Mouse (Mus musculus): ENCODE measurements around the gene Maml3.

DNA sequence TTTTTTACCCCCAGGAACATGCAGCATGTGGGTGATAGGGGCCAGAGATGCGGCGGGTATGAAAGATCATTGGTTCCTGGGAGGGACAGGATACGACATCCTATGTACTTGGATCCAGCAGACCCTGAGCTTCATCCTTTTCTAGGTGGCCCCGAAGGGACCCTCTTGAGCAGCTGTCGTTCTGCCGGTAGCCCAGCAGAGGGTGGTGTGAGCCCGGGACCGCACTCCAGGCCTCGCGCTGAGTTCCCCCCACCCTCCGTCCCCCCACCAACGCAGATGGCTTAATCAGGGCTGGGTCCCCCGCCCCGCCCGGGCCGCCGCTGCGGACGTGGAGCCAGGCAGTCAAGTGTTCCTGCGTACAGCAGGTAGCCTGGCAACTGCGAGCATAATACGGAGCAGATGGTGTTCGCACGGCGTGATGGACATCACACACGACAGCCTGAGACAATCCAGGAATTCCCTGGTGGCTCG, 403.6 kb downstream of the Maml3 start:
- TF ChIP-seq POLR2A (IDR thresholded peaks at IDR 0.05; ENCODE audit: insufficient read length, low read depth) (no peak), TCF12 (IDR thresholded peaks at IDR 0.05; ENCODE audit: insufficient read depth, poor library complexity, severe bottlenecking) (no peak), MYOG (IDR thresholded peaks at IDR 0.05; ENCODE audit: control insufficient read depth in 1 of 3, insufficient read depth in 1 of 3, insufficient read length in 2 of 3, low read depth in 2 of 3) (peak in 2 of 3 experiments; percentile 43 to 44), USF1 (IDR thresholded peaks at IDR 0.05; ENCODE audit: low read depth) (no peak), MAX (IDR thresholded peaks at IDR 0.05; ENCODE audit: low read depth) (no peak), CEBPB (IDR thresholded peaks at IDR 0.05; ENCODE audit: insufficient read depth, poor library complexity, severe bottlenecking) (no peak)

All from myocyte (in vitro differentiated cells).